Mouse (Mus musculus) testis, postnatal 14 days (tissue): ENCODE data around the gene Fbxw2.
"Not testable (repeated sequence)": the region's sequence is repeated elsewhere in the genome, so short reads cannot be mapped to it uniquely, and the experiment has no call there.

Source experiments
- DNase-seq: peaks from one replicate; pipeline ENCODE4 v3.0.0; 2021; ENCODE audit warnings: low spot score

Fbxw2 gene

GRCm38 (mm10) chr2:34773673-34774072 lies 52.4 kb downstream of the Fbxw2 start:
- DNase-seq = no peak

GRCm38 (mm10) chr2:34772252-34773235 lies 53.6 kb downstream of the Fbxw2 start:
- peak; percentile 70 for DNase-seq

- DNase-seq = peak; percentile 100
Measured at GRCm38 (mm10) chr2:34771368-34772226, 54.5 kb downstream of the Fbxw2 start, which contains the start of gene Hspa5. Gene Hspa5 (plus strand): TSS chr2:34771970.

- no peak for DNase-seq
Measured at GRCm38 (mm10) chr2:34770951-34771350, 55.2 kb downstream of the Fbxw2 start.

- no peak for DNase-seq
Measured at GRCm38 (mm10) chr2:34770049-34770448, 56.1 kb downstream of the Fbxw2 start.

- DNase-seq = no peak
Measured at GRCm38 (mm10) chr2:34764801-34765200, 61.3 kb downstream of the Fbxw2 start.

- DNase-seq = no peak
Measured at GRCm38 (mm10) chr2:34762872-34763271, 63.2 kb downstream of the Fbxw2 start.

GRCm38 (mm10) chr2:34762174-34762573 lies 63.9 kb downstream of the Fbxw2 start:
- no peak for DNase-seq

GRCm38 (mm10) chr2:34761272-34761671 lies 64.8 kb downstream of the Fbxw2 start:
- not testable (repeated sequence) for DNase-seq

GRCm38 (mm10) chr2:34757341-34757740 lies 68.8 kb downstream of the Fbxw2 start:
- DNase-seq = no peak

- no peak for DNase-seq
Measured at GRCm38 (mm10) chr2:34754551-34755358, 71.4 kb downstream of the Fbxw2 start, which contains the start of gene Gapvd1. Gene Gapvd1 (minus strand): TSS chr2:34755232.
